Mouse (Mus musculus): Measurements from ENCODE around the gene Hmgn1. TPM values are rescaled to one million over a fixed set of nuclear protein-coding genes. Genes with fewer than 3 reads are reported as not detected.

The Hmgn1 gene
- total RNA-seq, 2 experiments from 2014 or later: 89.4 to 103 TPM

Other genes starting within 250 kb of the Hmgn1 start
- 10 to 100 TPM; 17.5 to 19.4 TPM for gene Psmg1, start 136.8 kb downstream of the Hmgn1 start, total RNA-seq (2021)
- 10 to 100 TPM; 86.5 to 98.7 TPM for gene Brwd1, start 45.2 kb downstream of the Hmgn1 start, total RNA-seq (2021)
- 10 to 100 TPM in 1 of 2 experiments, 1 to 10 TPM in 1; 9.6 to 12.1 TPM for gene Wrb, start 17.7 kb upstream of the Hmgn1 start, total RNA-seq (2021)
- 1 to 10 TPM; 1.2 to 1.5 TPM for gene Lca5l, start 64.5 kb upstream of the Hmgn1 start, total RNA-seq (2021)
- 100 to 1,000 TPM; 810 to 907 TPM for gene Sh3bgr, start 72.7 kb upstream of the Hmgn1 start, total RNA-seq (2021)
- gene B3galt5, start 108.1 kb upstream of the Hmgn1 start, total RNA-seq (2021): under 1 TPM; 0.16 to 0.26 TPM